8 mouse cellular contexts compared by ENCODE assay signal in the genomic region with DNA sequence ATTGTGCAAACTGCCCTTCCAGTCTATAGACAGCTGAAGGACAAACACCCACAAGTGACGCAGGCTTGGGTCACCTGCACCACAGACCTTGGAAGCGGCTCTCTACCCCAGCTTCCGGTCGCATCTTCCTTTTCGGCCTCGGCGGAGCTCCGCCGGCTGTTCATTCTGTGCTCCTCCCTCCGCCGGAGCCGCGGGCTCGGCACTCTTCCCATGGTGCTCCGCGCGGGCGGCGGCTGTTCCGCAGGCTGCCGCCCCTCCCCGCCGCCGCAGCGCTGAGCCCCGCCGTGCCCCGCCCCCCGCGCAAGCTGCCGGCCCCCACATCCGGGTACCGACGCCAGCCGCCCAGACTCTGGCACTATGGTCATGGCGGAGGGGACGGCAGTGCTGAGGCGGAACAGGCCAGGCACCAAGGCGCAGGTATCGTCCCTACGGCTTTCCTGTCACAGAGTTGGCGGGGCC. TPM values are rescaled to one million over a fixed set of nuclear protein-coding genes. Genes with fewer than 3 reads are reported as not detected.
DNase-seq lines count a peak whose midpoint lies in the region; ATAC-seq and TF ChIP-seq lines count a peak whose summit lies in the region.

Gene Mob4, plus strand, starts transcription at position 289 of the 459 bp plus-strand sequence.

- peak within 1 kb of the TSS; percentile 58 for H3K4me2 ChIP-seq in embryonic facial prominence, embryonic 15.5 days (replicated peaks)
- peak within 1 kb of the TSS; percentile 65 for H3K4me2 ChIP-seq in kidney, embryonic 14.5 days (replicated peaks; ENCODE audit: low read depth, low read length)
- H3K4me2 ChIP-seq in limb, embryonic 15.5 days = peak within 1 kb of the TSS; percentile 56

- peak; percentile 93 for DNase-seq in 416B (ENCODE audit: low read depth)
- DNase-seq in heart, adult 9 months (ENCODE audit: low spot score in 2 of 2) = peak; percentile 88 to 91
- DNase-seq in monocyte, adult 2 months (ENCODE audit: low read depth in 1 of 2, low spot score in 2 of 2) = peak; percentile 61 to 87
- peak; percentile 90 to 91 for DNase-seq in spleen, postnatal 36 days (ENCODE audit: low spot score in 2 of 2)

- peak within 1 kb of the TSS; percentile 98 for H3K9ac ChIP-seq in embryonic facial prominence, embryonic 15.5 days
- H3K9ac ChIP-seq in kidney, embryonic 14.5 days (ENCODE audit: low read depth, low read length) = peak within 1 kb of the TSS; percentile 98
- H3K9ac ChIP-seq in limb, embryonic 15.5 days = peak within 1 kb of the TSS; percentile 99

- H3K9me3 ChIP-seq in embryonic facial prominence, embryonic 15.5 days (replicated peaks) = no peaks in the 10 kb centered on the region
- H3K9me3 ChIP-seq in kidney, embryonic 14.5 days (ENCODE audit: control insufficient read depth, low read length) = no peaks in the 10 kb centered on the region
- no peaks in the 10 kb centered on the region for H3K9me3 ChIP-seq in limb, embryonic 15.5 days

- TF ChIP-seq CTCF in bone marrow, adult 2 months (IDR thresholded peaks at IDR 0.05; ENCODE audit: control insufficient read depth, insufficient read depth, low read length) = no peak

- peak; percentile 96 for ATAC-seq in embryonic facial prominence, embryonic 15.5 days (ENCODE audit: insufficient number of reproducible peaks, low FRiP score, low TSS enrichment, low read depth)
- ATAC-seq in kidney, embryonic 14.5 days (ENCODE audit: low FRiP score, low TSS enrichment) = peak; percentile 98
- ATAC-seq in limb, embryonic 15.5 days (ENCODE audit: insufficient number of reproducible peaks, low FRiP score, low TSS enrichment, low read depth) = peak; percentile 96

- H3K4me3 ChIP-seq in bone marrow, adult 2 months (replicated peaks; ENCODE audit: control insufficient read depth, low read depth, low read length) = peak within 1 kb of the TSS; percentile 82
- H3K4me3 ChIP-seq in embryonic facial prominence, embryonic 15.5 days (replicated peaks) = peak within 1 kb of the TSS; percentile 100
- H3K4me3 ChIP-seq in kidney, embryonic 14.5 days (ENCODE audit: low read length) = peak within 1 kb of the TSS; percentile 99
- H3K4me3 ChIP-seq in limb, embryonic 15.5 days = peak within 1 kb of the TSS; percentile 98

- TF ChIP-seq POLR2A in bone marrow, adult 2 months (IDR thresholded peaks at IDR 0.05; ENCODE audit: borderline replicate concordance, control insufficient read depth, low read depth, low read length) = peak; percentile 91

- H3K27ac ChIP-seq in bone marrow, adult 2 months (ENCODE audit: control insufficient read depth, insufficient read depth, low read depth, low read length, poor library complexity) = peak within 1 kb of the TSS; percentile 98
- H3K27ac ChIP-seq in embryonic facial prominence, embryonic 15.5 days (replicated peaks) = peak within 1 kb of the TSS; percentile 98
- peak within 1 kb of the TSS; percentile 96 for H3K27ac ChIP-seq in kidney, embryonic 14.5 days (ENCODE audit: low read depth, low read length)
- H3K27ac ChIP-seq in limb, embryonic 15.5 days = peak within 1 kb of the TSS; percentile 98

- no peaks in the 10 kb centered on the region for H3K27me3 ChIP-seq in embryonic facial prominence, embryonic 15.5 days
- no peaks in the 10 kb centered on the region for H3K27me3 ChIP-seq in kidney, embryonic 14.5 days (ENCODE audit: control insufficient read depth, insufficient read depth, low read length)
- no peaks in the 10 kb centered on the region for H3K27me3 ChIP-seq in limb, embryonic 15.5 days

- peaks cover 2% of the 10 kb centered on the region; the same call in 1 of the 2 replicates for H3K4me1 ChIP-seq in bone marrow, adult 2 months (ENCODE audit: control insufficient read depth, insufficient read depth, low read length)
- peaks cover 16% of the 10 kb centered on the region for H3K4me1 ChIP-seq in embryonic facial prominence, embryonic 15.5 days
- no peaks in the 10 kb centered on the region for H3K4me1 ChIP-seq in kidney, embryonic 14.5 days (ENCODE audit: control insufficient read depth, insufficient read depth, low read length)
- peaks cover 11% of the 10 kb centered on the region for H3K4me1 ChIP-seq in limb, embryonic 15.5 days

- H3K36me3 ChIP-seq in embryonic facial prominence, embryonic 15.5 days = no peaks in the 10 kb centered on the region
- peaks cover 6% of the 10 kb centered on the region; the same call in 1 of the 2 replicates for H3K36me3 ChIP-seq in kidney, embryonic 14.5 days (ENCODE audit: control insufficient read depth, insufficient read depth, low read length)
- no peaks in the 10 kb centered on the region; the same call in 1 of the 2 replicates for H3K36me3 ChIP-seq in limb, embryonic 15.5 days

- WGBS in bone marrow, adult 2 months = under 1% methylated on average over 42 of the region's 42 CpGs
- under 1% methylated on average over 42 of the region's 42 CpGs for WGBS in embryonic facial prominence, embryonic 15.5 days
- 0% methylated on average over 42 of the region's 42 CpGs for WGBS in kidney, embryonic 14.5 days
- WGBS in limb, embryonic 15.5 days = under 1% methylated on average over 41 of the region's 42 CpGs

RNA-seq across cellular contexts. Expression of gene Mob4, which starts in this region (rescaled TPM):
- polyA plus RNA-seq in bone marrow, adult 2 months (2011; ENCODE audit: insufficient read depth, insufficient read length, low replicate concordance, missing spikeins) = 15.2 and 20.8 TPM in 2 replicates
- polyA plus RNA-seq in embryonic facial prominence, embryonic 15.5 days (2015; fragmentation: Nextera tagmentation; extraction: Ambion mirVana) = 126 and 134 TPM in 2 replicates
- polyA plus RNA-seq in kidney, embryonic 14.5 days (2014; fragmentation: Nextera tagmentation; extraction: Ambion mirVana) = 144 and 172 TPM in 2 replicates
- polyA plus RNA-seq in limb, embryonic 15.5 days (2015; fragmentation: Nextera tagmentation; extraction: Ambion mirVana) = 134 and 138 TPM in 2 replicates

Comparison
In these comparisons a context has a peak if more than half of its experiments do, and no peak if none do; other contexts are left out.
1. Peak in every context shown above with its lines: DNase-seq, ATAC-seq, H3K4me3 ChIP-seq and H3K27ac ChIP-seq.